Mouse (Mus musculus) regulatory T cell (primary cell): ENCODE data around the gene Gm9376.

Experiments
- in situ Hi-C: fragments of 300-600 bp; cut with MboI, MseI; formaldehyde crosslinking; loops from one replicate; pipeline ENCODE4 v1.15.1; 2025; ENCODE audit warnings: high pct_unique_total_duplicates

Gm9376 gene

GRCm38 (mm10) chr14:118277704-118278498 lies 11.1 kb downstream of the Gm9376 start:
- in situ Hi-C loops = no loop called here

GRCm38 (mm10) chr14:118282272-118282671 lies 15.5 kb downstream of the Gm9376 start:
- in situ Hi-C loops = no loop called here

- in situ Hi-C loops = no loop called here
Measured at GRCm38 (mm10) chr14:118282917-118283316, 16.2 kb downstream of the Gm9376 start.

GRCm38 (mm10) chr14:118286096-118286495 lies 19.3 kb downstream of the Gm9376 start:
- in situ Hi-C loops = no loop called here

- in situ Hi-C loops = no loop called here
Measured at GRCm38 (mm10) chr14:118289133-118289532, 22.4 kb downstream of the Gm9376 start.

GRCm38 (mm10) chr14:118290009-118290408 lies 23.2 kb downstream of the Gm9376 start:
- in situ Hi-C loops = no loop called here

GRCm38 (mm10) chr14:118302606-118303005 lies 35.8 kb downstream of the Gm9376 start:
- in situ Hi-C loops = no loop called here

GRCm38 (mm10) chr14:118304560-118304959 lies 37.8 kb downstream of the Gm9376 start:
- in situ Hi-C loops = no loop called here

GRCm38 (mm10) chr14:118305951-118306350 lies 39.2 kb downstream of the Gm9376 start:
- in situ Hi-C loops = no loop called here

GRCm38 (mm10) chr14:118307060-118307459 lies 40.3 kb downstream of the Gm9376 start:
- in situ Hi-C loops = no loop called here

- in situ Hi-C loops = no loop called here
Measured at GRCm38 (mm10) chr14:118311703-118312102, 44.9 kb downstream of the Gm9376 start.

GRCm38 (mm10) chr14:118312664-118313063 lies 45.9 kb downstream of the Gm9376 start:
- in situ Hi-C loops = no loop called here

- in situ Hi-C loops = no loop called here
Measured at GRCm38 (mm10) chr14:118313931-118314330, 47.2 kb downstream of the Gm9376 start.

- in situ Hi-C loops = no loop called here
Measured at GRCm38 (mm10) chr14:118317260-118317659, 50.5 kb downstream of the Gm9376 start.
